Mouse (Mus musculus) hindbrain, embryonic 15.5 days (tissue): Measurements from ENCODE around the gene Ramp3. TPM values are rescaled to one million over a fixed set of nuclear protein-coding genes. Genes with fewer than 3 reads are reported as not detected.

Experiments used
- ATAC-seq: fragments of 200-750 bp; cut with Nextera tagmentation; 2 replicates; pipeline ENCODE4 v1.8.0; 2017; ENCODE audit warnings: low read depth, moderate number of reproducible peaks, moderate TSS enrichment; ENCODE audit not compliant: low FRiP score
- H3K27ac ChIP-seq: fragments of 300-500 bp; sonication (generic); replicated peaks from 2 replicates; pipeline ENCODE4 v1.5.1; 2015; ENCODE audit warnings: mild to moderate bottlenecking, inconsistent platforms
- H3K27me3 ChIP-seq: fragments of 300-500 bp; sonication (generic); 2 replicates; pipeline ENCODE4 v1.6.1; 2015; ENCODE audit warnings: control low read depth, inconsistent platforms
- H3K36me3 ChIP-seq: fragments of 300-500 bp; sonication (generic); 2 replicates; pipeline ENCODE4 v1.6.1; 2015; ENCODE audit warnings: control low read depth, inconsistent platforms
- H3K4me1 ChIP-seq: fragments of 300-500 bp; sonication (generic); replicated peaks from 2 replicates; pipeline ENCODE4 v1.6.1; 2015; ENCODE audit warnings: control low read depth, inconsistent platforms
- H3K4me2 ChIP-seq: fragments of 300-500 bp; sonication (generic); 2 replicates; pipeline ENCODE4 v1.6.1; 2015; ENCODE audit warnings: moderate library complexity, mild to moderate bottlenecking, inconsistent platforms
- H3K4me3 ChIP-seq: fragments of 300-500 bp; sonication (generic); 2 replicates; pipeline ENCODE4 v1.5.1; 2015; ENCODE audit warnings: mild to moderate bottlenecking, inconsistent platforms
- H3K9ac ChIP-seq: fragments of 300-500 bp; sonication (generic); 2 replicates; pipeline ENCODE4 v1.6.1; 2015; ENCODE audit warnings: inconsistent platforms
- H3K9me3 ChIP-seq: fragments of 300-500 bp; sonication (generic); 2 replicates; pipeline ENCODE4 v1.6.1; 2016; ENCODE audit warnings: control low read depth, inconsistent platforms
- WGBS: fragments of 180-500 bp; shearing (Covaris S2); methylation state at CpG from one replicate; pipeline ENCODE4 v1.1.7; 2015; 5-methylcytosine and 5-hydroxymethylcytosine counted together
- polyA plus RNA-seq: library from polyadenylated mRNA; unstranded; fragments of >200 nt; fragmentation: Nextera tagmentation; extraction: Ambion mirVana; gene quantifications from 2 replicates; pipeline ENCODE4 v1.2.1, GENCODE M21; 2015

The Ramp3 gene
- polyA plus RNA-seq, 1 experiment from 2014 or later, result 22.9 TPM

GRCm38 (mm10) chr11:6675402-6675801 lies 17.1 kb downstream of the Ramp3 start:
- 63% methylated on average over 7 of the region's 7 CpGs for WGBS
- Histone ChIP-seq H3K36me3 (no peaks in the 10 kb centered on the region), H3K27me3 (no peaks in the 10 kb centered on the region), H3K9me3 (no peaks in the 10 kb centered on the region), H3K4me2 (no peak overlapping the region), H3K4me1 (0 out of 2 replicates have a peak, but pooled peaks cover 2% of the 10 kb centered on the region), H3K9ac (no peak overlapping the region), H3K4me3 (no peak overlapping the region), H3K27ac (no peak overlapping the region)
- no peak for ATAC-seq

- H3K36me3 ChIP-seq, result no peaks in the 10 kb centered on the region
- no peak overlapping the region for H3K27ac ChIP-seq
- ATAC-seq, result no peak
- H3K4me3 ChIP-seq, result no peak overlapping the region
- H3K27me3 ChIP-seq, result no peaks in the 10 kb centered on the region
- no peaks in the 10 kb centered on the region for H3K9me3 ChIP-seq
- no peak overlapping the region for H3K4me2 ChIP-seq
- H3K4me1 ChIP-seq, result 0 out of 2 replicates have a peak, but pooled peaks cover 4% of the 10 kb centered on the region
- 87% methylated on average over 9 of the region's 9 CpGs for WGBS
- no peak overlapping the region for H3K9ac ChIP-seq
Measured at GRCm38 (mm10) chr11:6676641-6677040, 18.3 kb downstream of the Ramp3 start.

GRCm38 (mm10) chr11:6677530-6677929 lies 19.2 kb downstream of the Ramp3 start:
- no peak overlapping the region for H3K27ac ChIP-seq
- H3K4me1 ChIP-seq, result 0 out of 2 replicates have a peak, but pooled peaks cover 4% of the 10 kb centered on the region
- no peaks in the 10 kb centered on the region for H3K27me3 ChIP-seq
- no peak overlapping the region for H3K4me2 ChIP-seq
- H3K36me3 ChIP-seq, result no peaks in the 10 kb centered on the region
- no peak overlapping the region for H3K9ac ChIP-seq
- no peak overlapping the region for H3K4me3 ChIP-seq
- ATAC-seq, result peak; percentile 64; the same call in 1 of the 2 replicates
- no peaks in the 10 kb centered on the region for H3K9me3 ChIP-seq
- 20% methylated on average over 7 of the region's 7 CpGs for WGBS

GRCm38 (mm10) chr11:6679694-6680396 lies 21.5 kb downstream of the Ramp3 start:
- H3K9ac ChIP-seq, result no peak overlapping the region
- no peaks in the 10 kb centered on the region for H3K27me3 ChIP-seq
- 56% methylated on average over 17 of the region's 17 CpGs for WGBS
- no peak overlapping the region for H3K4me2 ChIP-seq
- H3K9me3 ChIP-seq, result no peaks in the 10 kb centered on the region
- ATAC-seq, result peak; percentile 10; the same call in 1 of the 2 replicates
- H3K4me1 ChIP-seq, result 0 out of 2 replicates have a peak, but pooled peaks cover 4% of the 10 kb centered on the region
- no peaks in the 10 kb centered on the region for H3K36me3 ChIP-seq
- no peak overlapping the region for H3K4me3 ChIP-seq
- H3K27ac ChIP-seq, result no peak overlapping the region

- no peaks in the 10 kb centered on the region for H3K27me3 ChIP-seq
- no peak overlapping the region for H3K4me2 ChIP-seq
- ATAC-seq, result peak; percentile 74
- no peak overlapping the region for H3K9ac ChIP-seq
- no peak overlapping the region for H3K4me3 ChIP-seq
- H3K27ac ChIP-seq, result no peak overlapping the region
- no peaks in the 10 kb centered on the region for H3K36me3 ChIP-seq
- 22% methylated on average over 10 of the region's 10 CpGs for WGBS
- H3K9me3 ChIP-seq, result no peaks in the 10 kb centered on the region
- H3K4me1 ChIP-seq, result 0 out of 2 replicates have a peak, but pooled peaks cover 4% of the 10 kb centered on the region
Measured at GRCm38 (mm10) chr11:6680397-6680818, 22.1 kb downstream of the Ramp3 start.

GRCm38 (mm10) chr11:6684741-6685140 lies 26.4 kb downstream of the Ramp3 start:
- ATAC-seq, result no peak
- no peak overlapping the region for H3K4me2 ChIP-seq
- H3K36me3 ChIP-seq, result no peaks in the 10 kb centered on the region
- H3K4me3 ChIP-seq, result no peak overlapping the region
- H3K9ac ChIP-seq, result no peak overlapping the region
- H3K9me3 ChIP-seq, result no peaks in the 10 kb centered on the region
- no peak overlapping the region for H3K27ac ChIP-seq
- no peaks in the 10 kb centered on the region for H3K27me3 ChIP-seq
- H3K4me1 ChIP-seq, result 0 out of 2 replicates have a peak, but pooled peaks cover 4% of the 10 kb centered on the region
- 49% methylated on average over 3 of the region's 3 CpGs for WGBS

GRCm38 (mm10) chr11:6688888-6689287 lies 30.6 kb downstream of the Ramp3 start:
- Histone ChIP-seq H3K36me3 (no peaks in the 10 kb centered on the region), H3K4me2 (no peak overlapping the region), H3K27me3 (no peaks in the 10 kb centered on the region), H3K4me3 (no peak overlapping the region), H3K27ac (no peak overlapping the region), H3K9ac (no peak overlapping the region), H3K4me1 (no peaks in the 10 kb centered on the region), H3K9me3 (no peaks in the 10 kb centered on the region)
- no peak for ATAC-seq
- 59% methylated on average over 3 of the region's 3 CpGs for WGBS

GRCm38 (mm10) chr11:6692341-6692740 lies 34.0 kb downstream of the Ramp3 start:
- H3K4me1 ChIP-seq, result no peaks in the 10 kb centered on the region
- WGBS, result 72% methylated on average over 6 of the region's 6 CpGs
- H3K9me3 ChIP-seq, result no peaks in the 10 kb centered on the region
- no peak overlapping the region for H3K27ac ChIP-seq
- no peak overlapping the region for H3K4me3 ChIP-seq
- no peaks in the 10 kb centered on the region for H3K27me3 ChIP-seq
- no peaks in the 10 kb centered on the region for H3K36me3 ChIP-seq
- no peak overlapping the region for H3K9ac ChIP-seq
- no peak overlapping the region for H3K4me2 ChIP-seq
- ATAC-seq, result no peak

GRCm38 (mm10) chr11:6694114-6694513 lies 35.8 kb downstream of the Ramp3 start:
- H3K27ac ChIP-seq, result no peak overlapping the region
- H3K36me3 ChIP-seq, result no peaks in the 10 kb centered on the region
- H3K27me3 ChIP-seq, result no peaks in the 10 kb centered on the region
- H3K9me3 ChIP-seq, result no peaks in the 10 kb centered on the region
- no peak overlapping the region for H3K4me2 ChIP-seq
- H3K4me3 ChIP-seq, result no peak overlapping the region
- no peaks in the 10 kb centered on the region for H3K4me1 ChIP-seq
- H3K9ac ChIP-seq, result no peak overlapping the region
- peak; percentile 51; the same call in 1 of the 2 replicates for ATAC-seq
- WGBS, result 93% methylated on average over 10 of the region's 10 CpGs

GRCm38 (mm10) chr11:6695176-6695575 lies 36.9 kb downstream of the Ramp3 start:
- Histone ChIP-seq H3K4me2 (no peak overlapping the region), H3K4me1 (no peaks in the 10 kb centered on the region), H3K9me3 (no peaks in the 10 kb centered on the region), H3K27me3 (no peaks in the 10 kb centered on the region), H3K4me3 (no peak overlapping the region), H3K9ac (no peak overlapping the region), H3K27ac (no peak overlapping the region), H3K36me3 (no peaks in the 10 kb centered on the region)
- no peak for ATAC-seq
- WGBS, result 76% methylated on average over 12 of the region's 12 CpGs

GRCm38 (mm10) chr11:6696551-6696950 lies 38.2 kb downstream of the Ramp3 start:
- WGBS, result 65% methylated on average over 8 of the region's 8 CpGs
- Histone ChIP-seq H3K4me1 (no peaks in the 10 kb centered on the region), H3K27me3 (no peaks in the 10 kb centered on the region), H3K36me3 (no peaks in the 10 kb centered on the region), H3K9ac (no peak overlapping the region), H3K9me3 (no peaks in the 10 kb centered on the region), H3K27ac (no peak overlapping the region; the same call in 1 of the 2 replicates), H3K4me3 (no peak overlapping the region), H3K4me2 (no peak overlapping the region)
- no peak for ATAC-seq

- H3K36me3 ChIP-seq, result no peaks in the 10 kb centered on the region
- no peaks in the 10 kb centered on the region for H3K27me3 ChIP-seq
- H3K27ac ChIP-seq, result no peak overlapping the region
- no peak overlapping the region for H3K4me3 ChIP-seq
- ATAC-seq, result no peak
- no peaks in the 10 kb centered on the region for H3K4me1 ChIP-seq
- 89% methylated on average over 10 of the region's 10 CpGs for WGBS
- H3K9me3 ChIP-seq, result no peaks in the 10 kb centered on the region
- no peak overlapping the region for H3K9ac ChIP-seq
- no peak overlapping the region for H3K4me2 ChIP-seq
Measured at GRCm38 (mm10) chr11:6697751-6698150, 39.4 kb downstream of the Ramp3 start.
